Mouse (Mus musculus): ENCODE measurements around the gene Fgf12. TPM values are rescaled to one million over a fixed set of nuclear protein-coding genes. Genes with fewer than 3 reads are reported as not detected.

Fgf12 gene
- total and polyA plus RNA-seq, 3 experiments: 0.76 TPM; not detected in 2

DNA sequence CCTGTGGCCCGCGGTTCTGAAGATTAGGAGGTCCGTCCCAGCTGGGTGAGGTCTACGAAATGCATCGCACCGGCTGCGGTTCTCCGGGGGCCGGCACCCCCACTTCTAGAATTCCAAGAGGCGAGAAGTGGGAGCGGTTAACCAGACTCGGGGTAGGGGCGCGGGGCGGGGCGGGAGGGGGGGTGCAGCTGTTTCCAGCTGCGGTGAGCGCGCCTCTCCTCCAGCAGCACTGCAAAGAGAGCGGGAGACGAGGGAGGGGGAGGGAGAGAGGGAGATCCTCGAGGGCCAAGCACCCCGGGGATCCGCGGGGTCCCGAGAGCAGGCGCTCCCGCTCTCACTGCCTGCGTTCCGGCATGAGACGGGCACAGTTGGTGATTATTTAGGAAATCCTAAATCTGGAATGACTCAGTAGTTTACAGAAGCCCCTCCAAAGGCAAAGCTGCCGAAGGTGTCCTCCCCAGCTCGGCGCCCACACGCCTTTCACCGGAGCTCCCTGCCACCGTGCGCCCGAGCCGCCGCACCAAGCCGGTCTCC is 307.0 kb downstream of the Fgf12 start:
- no peak for TF ChIP-seq CTCF (IDR thresholded peaks at IDR 0.05; ENCODE audit: low read depth, low read length)
- TF ChIP-seq GATA2 (IDR thresholded peaks at IDR 0.05; ENCODE audit: borderline replicate concordance, low read depth, low read length): no peak
- TF ChIP-seq POLR2AphosphoS5 (IDR thresholded peaks at IDR 0.05; ENCODE audit: insufficient replicate concordance, low read depth, low read length): no peak
- TF ChIP-seq TAL1 (conservative IDR thresholded peaks at IDR 0.05; ENCODE audit: low read depth, low read length): no peak
- TF ChIP-seq GATA1 (IDR thresholded peaks at IDR 0.05; ENCODE audit: borderline replicate concordance, low read length): no peak
- Histone ChIP-seq H3K4me1 (ENCODE audit: insufficient read depth, low read depth, low read length) (no peaks in the 10 kb centered on the region), H3K36me3 (replicated peaks) (no peaks in the 10 kb centered on the region), H3K9me3 (replicated peaks) (peaks cover 29% of the 10 kb centered on the region), H3K27me3 (ENCODE audit: insufficient read depth, low read length) (no peaks in the 10 kb centered on the region), H3K4me3 (ENCODE audit: low read depth, low read length) (no peak overlapping the region; the same call in 1 of the 2 replicates)
- ATAC-seq (ENCODE audit: extremely low read depth, insufficient number of reproducible peaks, low FRiP score, poor library complexity, severe bottlenecking): no peak
- DNase-seq (ENCODE audit: low spot score): no peak

GRCm38 (mm10) chr16:28444993-28445799 is 307.7 kb downstream of the Fgf12 start:
- Histone ChIP-seq H3K27me3 (ENCODE audit: insufficient read depth, low read length) (no peaks in the 10 kb centered on the region), H3K4me1 (ENCODE audit: insufficient read depth, low read depth, low read length) (no peaks in the 10 kb centered on the region), H3K4me3 (ENCODE audit: low read depth, low read length) (no peak overlapping the region; the same call in 1 of the 2 replicates), H3K36me3 (replicated peaks) (no peaks in the 10 kb centered on the region), H3K9me3 (replicated peaks) (peaks cover 29% of the 10 kb centered on the region)
- no peak for ATAC-seq (ENCODE audit: extremely low read depth, insufficient number of reproducible peaks, low FRiP score, poor library complexity, severe bottlenecking)
- TF ChIP-seq GATA2 (IDR thresholded peaks at IDR 0.05; ENCODE audit: borderline replicate concordance, low read depth, low read length) (no peak), TAL1 (conservative IDR thresholded peaks at IDR 0.05; ENCODE audit: low read depth, low read length) (no peak), POLR2AphosphoS5 (IDR thresholded peaks at IDR 0.05; ENCODE audit: insufficient replicate concordance, low read depth, low read length) (no peak), GATA1 (IDR thresholded peaks at IDR 0.05; ENCODE audit: borderline replicate concordance, low read length) (no peak), CTCF (IDR thresholded peaks at IDR 0.05; ENCODE audit: low read depth, low read length) (no peak)
- no peak for DNase-seq (ENCODE audit: low spot score)

DNA sequence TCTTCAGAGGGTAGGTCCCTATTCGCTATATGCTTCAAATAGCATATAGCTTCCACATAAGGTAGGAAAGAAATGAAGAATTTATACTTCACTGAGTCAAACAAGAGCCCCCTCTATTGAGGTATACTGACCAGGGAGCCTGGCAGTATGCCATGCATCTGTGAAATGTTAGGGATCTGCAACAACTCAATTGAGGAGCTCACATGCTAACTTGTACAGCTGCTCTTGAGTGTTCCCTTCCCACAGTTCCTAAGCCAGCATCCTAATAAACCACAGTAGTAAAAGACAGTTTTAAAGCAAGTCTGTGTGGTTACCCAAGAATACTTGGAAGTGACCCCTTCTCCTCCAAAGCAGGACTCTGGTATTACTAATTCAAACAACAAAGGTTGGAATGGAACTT is 331.3 kb downstream of the Fgf12 start:
- Histone ChIP-seq H3K4me3 (ENCODE audit: low read depth, low read length) (no peak overlapping the region), H3K27me3 (ENCODE audit: insufficient read depth, low read length) (no peaks in the 10 kb centered on the region), H3K36me3 (replicated peaks) (no peaks in the 10 kb centered on the region), H3K4me1 (ENCODE audit: insufficient read depth, low read depth, low read length) (no peaks in the 10 kb centered on the region), H3K9me3 (replicated peaks) (peaks cover 3% of the 10 kb centered on the region; the same call in 1 of the 2 replicates)
- DNase-seq (ENCODE audit: low spot score) (no peak), ATAC-seq (ENCODE audit: extremely low read depth, insufficient number of reproducible peaks, low FRiP score, poor library complexity, severe bottlenecking) (no peak)
- TF ChIP-seq GATA2 (IDR thresholded peaks at IDR 0.05; ENCODE audit: borderline replicate concordance, low read depth, low read length) (no peak), TAL1 (conservative IDR thresholded peaks at IDR 0.05; ENCODE audit: low read depth, low read length) (no peak), GATA1 (IDR thresholded peaks at IDR 0.05; ENCODE audit: borderline replicate concordance, low read length) (no peak), POLR2AphosphoS5 (IDR thresholded peaks at IDR 0.05; ENCODE audit: insufficient replicate concordance, low read depth, low read length) (no peak), CTCF (IDR thresholded peaks at IDR 0.05; ENCODE audit: low read depth, low read length) (no peak)

GRCm38 (mm10) chr16:28419693-28420299 is 333.1 kb downstream of the Fgf12 start:
- no peak for ATAC-seq (ENCODE audit: extremely low read depth, insufficient number of reproducible peaks, low FRiP score, poor library complexity, severe bottlenecking)

DNA sequence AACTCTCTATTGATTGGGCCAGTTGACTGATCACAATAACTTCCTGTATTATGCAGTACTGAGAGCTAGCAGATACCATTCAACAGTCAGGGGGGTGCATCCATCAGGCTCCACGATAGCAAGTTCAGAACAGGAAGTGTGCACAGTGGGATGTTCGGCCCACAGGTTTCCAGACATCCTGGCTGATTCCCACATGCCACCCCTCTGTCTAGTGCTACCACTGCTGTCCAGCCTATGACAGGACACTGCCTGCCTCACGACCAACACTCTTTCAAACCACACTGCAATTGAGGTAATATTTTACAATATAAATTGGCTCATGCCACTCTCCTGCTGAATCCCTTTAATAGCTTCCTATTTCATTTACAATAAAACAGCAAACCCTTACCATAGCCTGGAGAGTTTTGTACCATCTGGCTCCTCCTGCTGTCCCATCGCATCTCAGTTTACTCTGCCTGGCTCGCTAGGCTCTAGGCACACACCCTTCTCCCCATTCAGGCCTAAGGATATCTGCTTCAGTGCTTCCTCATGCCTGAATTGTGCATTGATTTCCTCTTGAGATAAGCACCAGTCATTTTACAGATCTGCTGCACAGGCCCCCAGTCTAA is 341.6 kb downstream of the Fgf12 start:
- Histone ChIP-seq H3K9me3 (replicated peaks) (no peaks in the 10 kb centered on the region), H3K4me3 (ENCODE audit: low read depth, low read length) (no peak overlapping the region), H3K4me1 (ENCODE audit: insufficient read depth, low read depth, low read length) (no peaks in the 10 kb centered on the region), H3K36me3 (replicated peaks) (no peaks in the 10 kb centered on the region), H3K27me3 (ENCODE audit: insufficient read depth, low read length) (no peaks in the 10 kb centered on the region)
- no peak for TF ChIP-seq GATA1 (IDR thresholded peaks at IDR 0.05; ENCODE audit: borderline replicate concordance, low read length)
- TF ChIP-seq POLR2AphosphoS5 (IDR thresholded peaks at IDR 0.05; ENCODE audit: insufficient replicate concordance, low read depth, low read length): no peak
- ATAC-seq (ENCODE audit: extremely low read depth, insufficient number of reproducible peaks, low FRiP score, poor library complexity, severe bottlenecking): peak; percentile 24; the same call in 1 of the 2 replicates
- DNase-seq (ENCODE audit: low spot score): no peak

More at GRCm38 (mm10) chr16:28419693-28420299, 333.1 kb downstream of the Fgf12 start:
- no peaks in the 10 kb centered on the region for H3K36me3 ChIP-seq (replicated peaks)
- no peaks in the 10 kb centered on the region for H3K27me3 ChIP-seq (ENCODE audit: insufficient read depth, low read length)
- no peak for TF ChIP-seq POLR2AphosphoS5 (IDR thresholded peaks at IDR 0.05; ENCODE audit: insufficient replicate concordance, low read depth, low read length)
- no peak for TF ChIP-seq GATA1 (IDR thresholded peaks at IDR 0.05; ENCODE audit: borderline replicate concordance, low read length)
- TF ChIP-seq GATA2 (IDR thresholded peaks at IDR 0.05; ENCODE audit: borderline replicate concordance, low read depth, low read length): no peak
- no peak for TF ChIP-seq TAL1 (conservative IDR thresholded peaks at IDR 0.05; ENCODE audit: low read depth, low read length)
- TF ChIP-seq CTCF (IDR thresholded peaks at IDR 0.05; ENCODE audit: low read depth, low read length): no peak
- DNase-seq (ENCODE audit: low spot score): no peak
- H3K4me3 ChIP-seq (ENCODE audit: low read depth, low read length): no peak overlapping the region
- H3K9me3 ChIP-seq (replicated peaks): peaks cover 3% of the 10 kb centered on the region; the same call in 1 of the 2 replicates
- H3K4me1 ChIP-seq (ENCODE audit: insufficient read depth, low read depth, low read length): no peaks in the 10 kb centered on the region

DNA sequence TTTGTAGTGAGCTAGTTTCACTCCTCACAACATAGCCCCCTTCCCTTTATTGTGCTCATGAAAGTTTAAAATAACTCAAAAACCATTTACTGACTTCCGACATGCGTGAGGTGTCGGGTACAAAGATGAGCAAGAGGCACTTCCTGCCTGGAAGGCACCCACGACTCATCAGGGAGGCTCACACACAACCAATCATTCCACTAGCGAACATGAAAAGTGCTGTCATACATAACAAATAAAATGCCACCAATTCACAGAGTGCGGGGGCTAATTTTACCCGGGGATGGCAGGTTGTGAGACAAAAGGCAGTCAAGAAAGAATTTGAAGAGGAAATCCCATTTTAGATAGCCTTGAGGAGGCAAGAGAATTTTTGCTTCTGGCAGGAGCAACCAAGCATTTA is 344.6 kb downstream of the Fgf12 start:
- ATAC-seq (ENCODE audit: extremely low read depth, insufficient number of reproducible peaks, low FRiP score, poor library complexity, severe bottlenecking): no peak

More for the DNA sequence above, 344.6 kb downstream of the Fgf12 start:
- Histone ChIP-seq H3K27me3 (ENCODE audit: insufficient read depth, low read length) (no peaks in the 10 kb centered on the region), H3K9me3 (replicated peaks) (no peaks in the 10 kb centered on the region), H3K4me3 (ENCODE audit: low read depth, low read length) (no peak overlapping the region), H3K4me1 (ENCODE audit: insufficient read depth, low read depth, low read length) (no peaks in the 10 kb centered on the region), H3K36me3 (replicated peaks) (no peaks in the 10 kb centered on the region)
- no peak for DNase-seq (ENCODE audit: low spot score)
- no peak for TF ChIP-seq POLR2AphosphoS5 (IDR thresholded peaks at IDR 0.05; ENCODE audit: insufficient replicate concordance, low read depth, low read length)
- no peak for TF ChIP-seq GATA1 (IDR thresholded peaks at IDR 0.05; ENCODE audit: borderline replicate concordance, low read length)
- TF ChIP-seq CTCF (IDR thresholded peaks at IDR 0.05; ENCODE audit: low read depth, low read length): no peak
- TF ChIP-seq GATA2 (IDR thresholded peaks at IDR 0.05; ENCODE audit: borderline replicate concordance, low read depth, low read length): no peak
- TF ChIP-seq TAL1 (conservative IDR thresholded peaks at IDR 0.05; ENCODE audit: low read depth, low read length): no peak

Data from G1E (cell line).